20 mouse cellular contexts compared by ENCODE assay signal in the genomic region with DNA sequence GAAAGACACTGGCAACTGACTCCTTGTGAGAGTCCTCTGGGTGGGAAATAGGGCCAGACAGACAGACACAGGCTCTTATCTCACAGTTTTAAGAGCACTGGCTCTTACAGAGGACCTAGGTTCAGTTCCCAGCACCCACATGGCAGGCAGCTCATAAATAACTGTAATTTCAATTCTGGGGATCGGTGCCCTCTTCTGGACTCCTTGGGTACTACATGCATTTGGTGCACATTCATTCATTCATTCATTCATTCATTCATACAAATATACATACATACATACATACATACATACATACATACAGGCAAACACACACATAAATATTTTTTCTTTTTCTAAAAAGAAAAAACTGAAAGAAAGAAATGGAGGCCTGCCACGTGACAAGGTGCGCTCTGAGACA. TPM values are rescaled to one million over a fixed set of nuclear protein-coding genes. Genes with fewer than 3 reads are reported as not detected.
DNase-seq lines count a peak whose midpoint lies in the region; ATAC-seq and TF ChIP-seq lines count a peak whose summit lies in the region.
"Had no signal": no experiment of that assay in that cellular context is flagged by ENCODE, and none has a peak within 500 bp of the region (broad histone marks: within the 10 kb centered on the region; RNA-seq: fewer than 3 reads in every experiment).

No protein-coding gene starts in this region.

- H3K9ac ChIP-seq in heart, adult 2 months (ENCODE audit: low read depth, low read length): no peak overlapping the region
- H3K9ac ChIP-seq: embryonic facial prominence, embryonic 12.5 days; forebrain, embryonic 13.5 days; limb, embryonic 13.5 days; lung, embryonic 15.5 days; midbrain, embryonic 13.5 days had no signal

- peaks cover 2% of the 10 kb centered on the region; the same call in 1 of the 2 replicates for H3K36me3 ChIP-seq in heart, adult 2 months (ENCODE audit: control insufficient read depth, insufficient read depth, low read length)
- H3K36me3 ChIP-seq in E14TG2a.4 (ENCODE audit: insufficient read depth, low read length): no peaks in the 10 kb centered on the region
- H3K36me3 ChIP-seq: embryonic facial prominence, embryonic 12.5 days had no signal

- TF ChIP-seq EP300 in heart, adult 2 months (IDR thresholded peaks at IDR 0.05; ENCODE audit: insufficient read depth, low read depth, low read length): no peak

- no peak for ATAC-seq in megakaryocyte progenitor cell, adult 5-6 weeks (replicated peaks; ENCODE audit: poor library complexity)
- ATAC-seq: activated CD4-positive, CD25-positive, alpha-beta regulatory T cell, adult 4 months; forebrain, embryonic 13.5 days; midbrain, embryonic 13.5 days had no signal

- no peak for DNase-seq in heart, adult 2 months
- no peak for DNase-seq in heart, adult 11 months
- no peak for DNase-seq in left cerebral cortex, adult 2 months (ENCODE audit: extremely low spot score in 1 of 2, low spot score in 2 of 2)
- no peak for DNase-seq in left cerebral cortex, adult 8-10 months (ENCODE audit: low spot score in 2 of 2)
- DNase-seq in brain, embryonic 14.5 days (ENCODE audit: low read depth): no peak
- DNase-seq in thymus, adult 18-20 months: no peak
- DNase-seq: adrenal gland, postnatal 10 days; cerebellum, adult 9-11 months; gastrocnemius, postnatal 25 days; kidney, adult 11 months; kidney, postnatal 36 days had no signal

- no peak for TF ChIP-seq POLR2A in heart, adult 2 months (IDR thresholded peaks at IDR 0.05; ENCODE audit: insufficient read depth, low read depth, low read length)
- TF ChIP-seq POLR2A in brain, embryonic 14.5 days (IDR thresholded peaks at IDR 0.05; ENCODE audit: borderline replicate concordance, extremely low read depth, insufficient read depth, insufficient read length, poor library complexity, severe bottlenecking): no peak

- H3K4me1 ChIP-seq in heart, adult 2 months (ENCODE audit: control insufficient read depth, insufficient read depth, low read length): peaks cover 31% of the 10 kb centered on the region
- H3K4me1 ChIP-seq in E14TG2a.4 (replicated peaks; ENCODE audit: low read depth, low read length): peaks cover 35% of the 10 kb centered on the region
- H3K4me1 ChIP-seq: midbrain, embryonic 13.5 days had no signal

- no peaks in the 10 kb centered on the region for H3K9me3 ChIP-seq in E14TG2a.4 (ENCODE audit: low read length)
- H3K9me3 ChIP-seq: embryonic facial prominence, embryonic 12.5 days; lung, embryonic 15.5 days had no signal

- intact Hi-C loops in heart, adult 2 months (cut with DNase I): no loop called here
- intact Hi-C loops in left cerebral cortex, adult 2 months (cut with DNase I): no loop called here

- no peak overlapping the region for H3K4me3 ChIP-seq in heart, adult 2 months
- H3K4me3 ChIP-seq in left cerebral cortex, adult 2 months: no peak overlapping the region
- no peak overlapping the region for H3K4me3 ChIP-seq in E14TG2a.4 (replicated peaks; ENCODE audit: low read length)
- H3K4me3 ChIP-seq: embryonic facial prominence, embryonic 12.5 days; erythroblast, embryonic 14.5 days; forebrain, embryonic 13.5 days; limb, embryonic 13.5 days; lung, embryonic 15.5 days; midbrain, embryonic 13.5 days had no signal

- H3K27ac ChIP-seq in heart, adult 2 months: no peak overlapping the region
- no peak overlapping the region for H3K27ac ChIP-seq in left cerebral cortex, adult 2 months
- H3K27ac ChIP-seq: embryonic facial prominence, embryonic 12.5 days; forebrain, embryonic 13.5 days; limb, embryonic 13.5 days; lung, embryonic 15.5 days; midbrain, embryonic 13.5 days had no signal

- H3K79me2 ChIP-seq in heart, adult 2 months (replicated peaks; ENCODE audit: control insufficient read depth, insufficient read depth, low read length): 0 out of 2 replicates have a peak, but pooled peaks cover 2% of the 10 kb centered on the region

- WGBS in heart, adult 2 months: 98% methylated on average over 3 of the region's 3 CpGs

- peak; percentile 60 for TF ChIP-seq CTCF in heart, adult 2 months (IDR thresholded peaks at IDR 0.05)
- peak; percentile 38 for TF ChIP-seq CTCF in left cerebral cortex, adult 2 months (IDR thresholded peaks at IDR 0.05)
- TF ChIP-seq CTCF in E14TG2a.4 (conservative IDR thresholded peaks at IDR 0.05; ENCODE audit: low read length): peak; percentile 47
- TF ChIP-seq CTCF in brain, embryonic 14.5 days (IDR thresholded peaks at IDR 0.05; ENCODE audit: borderline replicate concordance, extremely low read depth, insufficient read depth, insufficient read length): peak; percentile 20; the same call in 1 of the 2 replicates

- H3K27me3 ChIP-seq in heart, adult 2 months (ENCODE audit: control insufficient read depth, insufficient read depth, low read length): no peaks in the 10 kb centered on the region
- H3K27me3 ChIP-seq in E14TG2a.4 (ENCODE audit: insufficient read depth, low read length): no peaks in the 10 kb centered on the region
- H3K27me3 ChIP-seq: embryonic facial prominence, embryonic 12.5 days; forebrain, embryonic 13.5 days; limb, embryonic 13.5 days; lung, embryonic 15.5 days; midbrain, embryonic 13.5 days had no signal

RNA-seq across cellular contexts. Expression of gene Sh3bp4, which starts 56.9 kb away (rescaled TPM):
- total RNA-seq in heart, adult 2 months (2021): 10 to 100 TPM in 1 of 2 experiments, 1 to 10 TPM in 1; 10.0 to 11.1 TPM
- 8.6 and 10.2 TPM in 2 replicates for polyA plus RNA-seq in heart, adult 2 months (2012; rRNA removed)
- 10 to 100 TPM; 15.6 to 19.5 TPM for total RNA-seq in left cerebral cortex, adult 2 months (2021)
- total RNA-seq in left cerebral cortex, adult 8-10 months (2022): 10 to 100 TPM; 16.2 to 17.6 (median 17.2) TPM
- 20.3 TPM in 2 replicates for polyA plus RNA-seq in brain, embryonic 14.5 days (2012; rRNA removed)
- 0.24 and 0.27 TPM in 2 replicates for total RNA-seq in megakaryocyte progenitor cell, adult 5-6 weeks (2015)
- total RNA-seq in megakaryocyte progenitor cell, adult 5-6 weeks (2017): 0.03 TPM in 1 of 2 replicates, not detected in the other
- polyA plus RNA-seq: erythroblast, embryonic 14.5 days had no signal

Comparison
In these comparisons a context has a peak if more than half of its experiments do, and no peak if none do; other contexts are left out.
1. RNA of gene Sh3bp4, which starts 56.9 kb away (total RNA-seq): 15.6 to 19.5 TPM in left cerebral cortex, adult 2 months, 16.2 to 17.6 TPM in left cerebral cortex, adult 8-10 months and 10.0 to 11.1 TPM in heart, adult 2 months; 0.03 to 0.27 TPM in megakaryocyte progenitor cell, adult 5-6 weeks; every median in the first group is over 4 times any median in the second.
2. Peak in every context shown above with its lines, with median percentiles within 50 percentile points of each other: CTCF ChIP-seq.